Mouse (Mus musculus) small intestine, adult 2 months (tissue): ENCODE data around the gene 4921536K21Rik.

Experiments
- CTCF ChIP-seq: fragments of 200-500 bp; IDR thresholded peaks from 2 replicates; pipeline ENCODE4 v1.5.1; 2012; ENCODE audit warnings: low read depth, mild to moderate bottlenecking, control low read depth, inconsistent platforms, low read length, moderate library complexity, mixed read lengths; ENCODE audit not compliant: insufficient replicate concordance, insufficient read length; ENCODE audit errors: extremely low read depth
- POLR2A ChIP-seq: fragments of 200-500 bp; IDR thresholded peaks from 2 replicates; pipeline ENCODE4 v1.6.1; 2012; ENCODE audit warnings: low read depth, mild to moderate bottlenecking, control low read depth, inconsistent platforms, low read length, moderate library complexity

DNA sequence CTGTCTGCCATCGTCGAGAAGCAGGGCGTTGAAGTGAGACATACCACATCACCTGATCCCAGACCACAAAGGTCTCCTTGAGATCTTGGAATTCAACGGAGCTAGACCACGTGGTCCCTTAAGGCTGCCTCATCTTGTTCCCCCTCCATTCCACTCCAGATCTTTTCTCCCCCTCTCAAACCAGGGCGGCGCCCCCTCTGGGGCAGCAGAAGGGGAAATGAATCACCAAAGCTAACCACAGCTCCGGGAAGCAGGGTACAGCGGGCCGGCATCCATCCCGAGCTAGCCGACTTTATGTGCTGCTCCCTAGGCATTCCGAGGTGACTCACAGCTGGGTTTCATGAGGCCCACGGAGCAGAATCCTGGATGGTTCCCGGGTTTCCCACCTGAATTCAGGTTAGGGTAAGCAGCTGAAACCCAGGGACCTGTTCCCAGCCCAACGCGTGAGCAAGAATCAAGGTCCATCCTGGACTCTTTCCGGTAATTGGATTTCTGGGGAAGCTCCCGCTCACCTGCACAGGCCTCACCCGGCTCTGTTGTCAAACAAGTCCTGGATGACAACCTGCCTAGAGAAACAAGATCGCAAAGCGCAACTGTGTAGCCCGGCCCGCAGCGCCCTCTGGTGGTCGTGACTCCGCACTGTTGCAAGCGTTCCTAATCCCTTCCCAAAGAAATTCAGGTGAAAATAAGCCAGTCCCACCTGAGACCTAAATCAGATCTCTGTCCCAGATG lies 19.4 kb upstream of the 4921536K21Rik start, which contains the start of gene Slc35e4:
- TF ChIP-seq CTCF (peak; percentile 98), POLR2A (no peak)
